Mouse (Mus musculus) bone marrow, adult 2 months (tissue): ENCODE data around the gene 4933424G06Rik. TPM values are rescaled to one million over a fixed set of nuclear protein-coding genes. Genes with fewer than 3 reads are reported as not detected.
"Not testable (repeated sequence)": the region's sequence is repeated elsewhere in the genome, so short reads cannot be mapped to it uniquely, and the experiment has no call there.

ENCODE experiments used
- H3K27ac ChIP-seq: fragments of 200-500 bp; 2 replicates; pipeline ENCODE4 v1.5.1; 2012; ENCODE audit warnings: low read depth, mild to moderate bottlenecking, control low read depth, inconsistent platforms, low read length; ENCODE audit not compliant: control insufficient read depth, poor library complexity, insufficient read depth
- H3K4me1 ChIP-seq: fragments of 200-500 bp; 2 replicates; pipeline ENCODE4 v1.6.1; 2011; ENCODE audit warnings: low read length; ENCODE audit not compliant: control insufficient read depth, insufficient read depth
- H3K4me3 ChIP-seq: fragments of 200-500 bp; replicated peaks from 2 replicates; pipeline ENCODE3; 2011; ENCODE audit warnings: mild to moderate bottlenecking, low read depth, low read length, control low read depth; ENCODE audit not compliant: control insufficient read depth
- CTCF ChIP-seq: fragments of 200-500 bp; IDR thresholded peaks from 2 replicates; pipeline ENCODE4 v1.5.1; 2011; ENCODE audit warnings: low read length, control low read depth; ENCODE audit not compliant: control insufficient read depth, insufficient read depth
- POLR2A ChIP-seq: fragments of 200-500 bp; IDR thresholded peaks from 2 replicates; pipeline ENCODE4 v1.6.1; 2011; ENCODE audit warnings: low read depth, mild to moderate bottlenecking, control low read depth, low read length, borderline replicate concordance; ENCODE audit not compliant: control insufficient read depth
- WGBS: fragments of 180-500 bp; shearing (Covaris S2); methylation state at CpG from one replicate; pipeline ENCODE4 v1.1.7; 2018; 5-methylcytosine and 5-hydroxymethylcytosine counted together
- polyA plus RNA-seq: library from polyadenylated mRNA; stranded (reverse); fragments of >200 nt; gene quantifications from 2 replicates; pipeline ENCODE4 v1.2.4, GENCODE M21; 2011; ENCODE audit warnings: low replicate concordance; ENCODE audit not compliant: missing spikeins, insufficient read depth, insufficient read length

Gene 4933424G06Rik
- polyA plus RNA-seq, result not detected in 2 replicates

DNA sequence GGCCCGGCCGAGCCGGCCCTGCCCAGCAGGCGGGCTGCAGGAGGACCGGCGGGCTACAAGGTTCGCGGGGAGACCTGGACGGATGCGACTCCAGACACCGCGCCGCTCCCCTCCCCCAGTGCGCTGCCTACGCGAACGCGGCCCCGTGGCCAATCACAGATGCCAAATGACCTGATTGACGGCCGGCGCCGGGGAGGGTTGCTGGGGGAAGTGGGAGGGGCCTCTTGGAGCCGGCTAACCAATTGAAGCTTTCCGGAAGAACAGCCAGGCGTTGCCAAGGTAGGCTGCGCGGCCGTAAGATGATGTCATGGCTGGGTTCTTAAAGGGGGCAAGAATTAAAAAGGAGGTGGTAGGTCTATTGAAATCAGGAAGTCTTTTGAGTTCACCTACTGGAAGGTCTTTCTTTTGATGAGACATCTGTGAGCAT lies at the start of gene 4933424G06Rik:
4933424G06Rik (plus strand) TSS at position 296 of the 427 bp plus-strand sequence.
- WGBS, result under 1% methylated on average over 29 of the region's 29 CpGs
- Histone ChIP-seq H3K27ac (peak within 1 kb of the TSS; percentile 73), H3K4me1 (peaks cover 1% of the 10 kb centered on the region; the same call in 1 of the 2 replicates), H3K4me3 (peak within 1 kb of the TSS; percentile 89)
- TF ChIP-seq POLR2A (peak; percentile 84), CTCF (no peak)

DNA sequence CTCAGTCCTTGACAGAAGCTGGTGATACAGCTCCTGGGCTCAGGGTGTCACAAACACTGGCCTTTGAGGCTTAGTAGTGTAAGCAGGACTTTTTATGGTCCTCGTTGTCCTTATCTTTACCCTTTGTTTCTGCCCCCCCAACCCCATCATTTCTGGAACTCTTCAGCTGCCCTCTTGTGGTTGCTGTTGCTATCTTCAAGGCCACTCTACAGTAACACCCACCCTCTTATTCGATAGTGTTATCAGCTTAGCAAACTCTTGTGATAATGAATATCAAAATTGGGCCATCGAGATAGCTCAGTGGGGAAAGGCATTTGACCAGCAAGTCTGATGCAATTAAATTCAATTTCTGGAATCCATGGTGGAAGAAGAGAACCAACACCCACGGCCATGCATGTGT lies 45.5 kb upstream of the 4933424G06Rik start:
- 48% methylated on average over 4 of the region's 4 CpGs for WGBS
- Histone ChIP-seq H3K4me3 (no peak overlapping the region), H3K4me1 (no peaks in the 10 kb centered on the region), H3K27ac (no peak overlapping the region)
- TF ChIP-seq CTCF, result no peak

DNA sequence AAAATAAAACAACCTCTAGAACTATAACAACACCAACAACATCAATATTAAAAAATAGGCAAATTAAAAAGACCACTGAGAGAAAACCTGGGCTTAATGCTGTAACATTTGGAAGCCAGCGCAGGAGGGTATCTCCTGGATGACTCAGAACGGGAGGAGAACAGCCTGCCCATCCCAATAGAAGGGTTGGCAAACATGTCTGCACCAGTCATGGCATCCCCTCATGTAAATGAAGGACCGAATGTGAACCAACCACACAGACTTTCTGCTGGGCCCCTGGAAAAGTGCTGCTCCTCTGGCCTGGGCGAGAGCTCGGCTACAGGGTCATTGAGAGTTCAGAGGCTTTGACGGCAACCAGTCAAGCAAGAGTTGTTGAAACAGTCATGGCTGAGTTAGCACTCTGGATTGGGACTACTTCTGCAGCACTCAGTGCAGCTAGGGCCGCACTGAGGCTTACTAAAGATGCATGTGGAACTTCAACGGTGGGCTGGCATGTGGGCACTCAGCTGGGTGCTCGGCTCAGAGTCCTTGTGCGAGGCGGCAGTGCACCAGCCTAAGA lies 44.7 kb upstream of the 4933424G06Rik start:
- 90% methylated on average over 11 of the region's 11 CpGs for WGBS
- Histone ChIP-seq H3K4me3 (no peak overlapping the region), H3K4me1 (no peaks in the 10 kb centered on the region), H3K27ac (no peak overlapping the region)
- TF ChIP-seq POLR2A (no peak), CTCF (no peak)

DNA sequence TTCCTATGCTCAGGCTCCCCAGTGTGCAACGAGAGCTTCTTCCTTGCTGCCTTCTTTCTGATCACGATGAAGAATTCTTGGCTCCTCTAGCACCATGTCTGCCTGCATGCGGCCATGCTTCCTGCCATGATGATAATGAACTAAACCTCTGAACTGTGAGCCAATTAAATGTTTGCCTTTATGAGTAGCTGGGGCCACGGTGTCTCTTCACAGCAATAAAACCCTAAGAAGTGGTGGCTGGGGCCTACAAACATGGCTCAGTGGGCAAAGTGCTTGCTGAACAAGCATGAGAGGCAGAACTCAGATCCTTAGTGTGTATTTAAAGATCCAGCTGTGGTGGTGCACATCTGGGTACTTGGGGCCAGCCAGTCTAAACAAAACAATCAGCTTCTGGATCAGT lies 44.0 kb upstream of the 4933424G06Rik start:
- Histone ChIP-seq H3K4me1 (no peaks in the 10 kb centered on the region), H3K4me3 (no peak overlapping the region)
- WGBS, result 82% methylated on average over 4 of the region's 4 CpGs

DNA sequence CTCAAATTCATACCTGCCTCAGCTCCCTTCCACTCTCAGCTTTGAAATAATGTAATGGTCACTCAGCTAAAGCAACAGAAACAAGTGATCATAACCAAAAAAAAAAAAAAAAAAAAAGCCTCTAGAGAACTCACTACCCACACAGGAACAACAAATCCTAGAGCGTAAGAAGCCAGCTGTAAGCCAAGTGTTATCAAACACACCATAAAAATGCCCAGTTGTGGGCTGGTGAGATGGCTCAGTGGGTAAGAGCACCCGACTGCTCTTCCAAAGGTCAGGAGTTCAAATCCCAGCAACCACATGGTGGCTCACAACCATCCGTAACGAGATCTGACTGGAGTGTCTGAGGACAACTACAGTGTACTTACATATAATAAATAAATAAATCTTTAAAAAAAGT lies 41.9 kb upstream of the 4933424G06Rik start:
- not testable (repeated sequence) for H3K4me1 ChIP-seq, H3K27ac ChIP-seq, H3K4me3 ChIP-seq
- WGBS, result 77% methylated on average over 4 of the region's 4 CpGs

More for the DNA sequence above, 44.0 kb upstream of the 4933424G06Rik start:
- no peak for TF ChIP-seq POLR2A
- TF ChIP-seq CTCF, result no peak
- no peak overlapping the region for H3K27ac ChIP-seq

DNA sequence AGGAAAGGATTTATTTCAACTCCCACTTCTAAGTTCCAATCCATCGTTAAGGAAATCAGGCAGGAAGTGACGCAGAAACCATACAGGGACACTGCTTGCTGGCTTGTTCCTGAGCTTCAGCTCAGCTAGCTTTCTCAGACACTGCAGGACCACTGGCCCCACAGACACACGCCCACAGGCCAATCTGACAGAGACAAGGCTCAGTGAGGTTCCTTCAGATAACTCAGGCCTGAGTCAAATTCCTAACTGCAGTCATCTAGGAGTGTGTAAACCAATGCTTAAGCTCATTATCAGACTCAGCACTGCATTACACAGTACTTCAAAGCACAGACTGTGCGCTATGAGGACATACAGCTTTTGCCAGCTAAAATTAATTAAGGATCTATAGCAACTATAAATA lies 39.7 kb upstream of the 4933424G06Rik start:
- no peak overlapping the region for H3K27ac ChIP-seq
- TF ChIP-seq CTCF, result no peak
- TF ChIP-seq POLR2A, result no peak
- WGBS, result 47% methylated on average over 4 of the region's 4 CpGs

DNA sequence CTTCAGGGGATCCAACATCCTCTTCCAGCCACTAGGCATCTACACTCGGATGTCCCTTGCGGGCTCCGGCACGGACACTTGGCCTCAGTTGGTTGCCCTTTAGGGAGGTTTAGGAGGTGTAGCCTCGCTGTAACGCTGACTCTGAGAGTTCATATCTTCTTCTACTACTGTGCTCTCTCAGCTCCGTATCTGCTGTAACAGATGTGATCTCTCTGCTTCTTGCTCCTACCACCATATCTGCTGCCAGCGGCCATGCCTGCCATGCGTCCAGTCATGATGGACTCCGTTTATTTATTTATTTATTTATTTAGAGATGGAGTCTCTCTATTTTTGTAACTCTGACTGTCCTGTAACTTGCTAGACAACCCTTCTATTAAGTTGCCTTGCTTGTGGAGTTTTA lies 38.7 kb upstream of the 4933424G06Rik start:
- Histone ChIP-seq H3K4me3 (no peak overlapping the region), H3K27ac (no peak overlapping the region), H3K4me1 (no peaks in the 10 kb centered on the region)
- TF ChIP-seq POLR2A (no peak), CTCF (no peak)
- WGBS, result 80% methylated on average over 10 of the region's 10 CpGs

More for the DNA sequence above, 39.7 kb upstream of the 4933424G06Rik start:
- Histone ChIP-seq H3K4me3 (no peak overlapping the region), H3K4me1 (no peaks in the 10 kb centered on the region)

DNA sequence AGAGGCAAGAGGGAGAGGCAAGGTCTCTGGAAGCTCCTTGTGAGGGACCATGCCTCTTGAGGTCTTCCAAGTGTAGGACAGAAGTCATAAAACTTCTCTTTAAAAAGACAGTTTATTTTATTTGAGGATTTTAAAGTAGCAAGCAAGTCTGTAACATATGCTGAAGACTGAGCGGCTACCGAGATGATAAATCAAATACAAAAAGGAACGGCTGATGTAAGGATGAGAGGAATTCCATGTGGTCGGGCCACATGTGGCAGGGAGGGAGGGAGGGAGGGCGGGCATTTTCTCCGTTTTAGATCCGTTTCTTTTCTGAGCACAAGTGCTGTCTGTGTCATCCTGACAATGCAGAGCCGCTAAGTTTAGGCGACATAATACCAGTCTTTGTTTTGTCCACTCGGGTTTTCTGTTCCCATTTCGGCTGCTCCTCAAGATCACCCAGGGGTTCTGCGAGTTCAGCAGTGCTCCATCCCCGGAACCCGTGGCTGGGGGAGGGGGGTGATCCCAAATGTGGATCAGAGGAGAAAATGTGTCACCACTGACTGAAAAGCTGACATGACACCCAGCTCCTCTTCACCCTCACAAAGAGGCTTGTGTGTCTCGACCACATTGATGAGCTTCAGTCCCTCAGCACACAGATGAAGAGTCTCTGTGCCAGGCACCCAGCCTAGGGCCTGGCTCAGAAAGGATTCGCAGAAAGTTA lies 37.1 kb upstream of the 4933424G06Rik start:
- Histone ChIP-seq H3K4me3 (no peak overlapping the region), H3K27ac (no peak overlapping the region), H3K4me1 (no peaks in the 10 kb centered on the region)
- 79% methylated on average over 16 of the region's 16 CpGs for WGBS
- no peak for TF ChIP-seq CTCF
- TF ChIP-seq POLR2A, result no peak

DNA sequence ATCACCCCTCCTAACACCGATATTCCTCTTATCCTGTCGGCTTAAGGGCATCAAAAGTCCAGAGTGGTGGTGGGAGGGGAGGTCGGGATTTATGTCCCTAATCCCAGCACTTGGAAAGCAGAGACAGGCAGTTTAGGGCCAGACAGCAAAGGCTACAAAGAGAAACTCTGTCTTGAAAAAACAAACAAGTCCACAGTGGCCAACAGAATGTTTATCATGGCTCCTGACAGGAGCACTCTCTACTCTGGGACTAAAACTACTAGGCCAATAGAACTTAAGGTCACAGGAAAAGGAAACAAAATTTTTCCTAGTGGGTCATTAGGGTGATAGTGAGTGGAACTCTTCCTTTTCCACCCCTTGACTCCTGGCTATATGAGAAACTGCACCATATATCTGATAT lies 35.0 kb upstream of the 4933424G06Rik start:
- WGBS, result 62% methylated on average over 3 of the region's 3 CpGs
- no peak overlapping the region for H3K27ac ChIP-seq
- no peaks in the 10 kb centered on the region for H3K4me1 ChIP-seq
- H3K4me3 ChIP-seq, result no peak overlapping the region
- TF ChIP-seq CTCF, result no peak
- no peak for TF ChIP-seq POLR2A
